Mouse (Mus musculus) CH12.LX (cell line): ENCODE data around the gene Fam172a. TPM values are rescaled to one million over a fixed set of nuclear protein-coding genes. Genes with fewer than 3 reads are reported as not detected.

Source experiments
- DNase-seq: peaks from one replicate; pipeline ENCODE4 v3.0.0-alpha.2; 2013; ENCODE audit errors: extremely low read depth
- H3K27ac ChIP-seq: 2 replicates; pipeline ENCODE4 v1.5.1; 2012; ENCODE audit warnings: low read depth, mild to moderate bottlenecking, control low read depth, moderate library complexity; ENCODE audit not compliant: insufficient read depth
- H3K27me3 ChIP-seq: replicated peaks from 2 replicates; pipeline ENCODE3; 2012; ENCODE audit warnings: inconsistent platforms
- H3K36me3 ChIP-seq, 2 experiments: replicated peaks in 1 of 2; 2 replicates each; pipeline versions ENCODE3 to v1.6.1; 2012; ENCODE audit warnings: inconsistent platforms in 1 of 2, low read length in 1 of 2, mild to moderate bottlenecking in 1 of 2, mixed read lengths in 1 of 2, moderate library complexity in 1 of 2; ENCODE audit not compliant: control insufficient read depth in 1 of 2, insufficient read depth in 1 of 2
- H3K4me1 ChIP-seq, 2 experiments: 2 replicates each; pipeline ENCODE4 v1.6.1; 2012; ENCODE audit warnings: inconsistent platforms in 1 of 2, moderate library complexity in 1 of 2; ENCODE audit not compliant: insufficient read depth in 2 of 2, control insufficient read depth in 1 of 2
- H3K4me2 ChIP-seq: 2 replicates; pipeline ENCODE4 v1.6.1; 2012; ENCODE audit warnings: low read depth, mild to moderate bottlenecking, control low read depth; ENCODE audit not compliant: poor library complexity, insufficient read depth, severe bottlenecking
- H3K4me3 ChIP-seq, 3 experiments: fragments of 150-350 bp in 1 of 3; sonication (generic) in 1 of 3; replicated peaks in 1 of 3; 2 replicates each; pipeline versions ENCODE3 to v1.5.1; 2011 to 2012; ENCODE audit warnings: low read depth in 2 of 3, low read length in 2 of 3, mild to moderate bottlenecking in 2 of 3, moderate library complexity in 2 of 3, control low read depth in 1 of 3, improper control_type of control experiment in 1 of 3, inconsistent platforms in 1 of 3, mixed read lengths in 1 of 3; ENCODE audit not compliant: poor library complexity in 1 of 3
- H3K79me2 ChIP-seq: replicated peaks from 2 replicates; pipeline ENCODE4 v1.6.1; 2012; ENCODE audit warnings: mild to moderate bottlenecking, moderate library complexity; ENCODE audit not compliant: control insufficient read depth, poor library complexity, insufficient read depth, severe bottlenecking; ENCODE audit errors: extremely low read depth
- H3K9ac ChIP-seq: 2 replicates; pipeline ENCODE4 v1.6.1; 2012; ENCODE audit warnings: low read depth, mild to moderate bottlenecking, control low read depth, moderate library complexity; ENCODE audit not compliant: insufficient read depth
- H3K9me3 ChIP-seq: replicated peaks from 2 replicates; pipeline ENCODE3; 2012; ENCODE audit warnings: low read length, inconsistent platforms, mixed read lengths
- CHD1 ChIP-seq: IDR thresholded peaks from 2 replicates; pipeline ENCODE4 v1.6.1; 2012; ENCODE audit warnings: low read depth, low read length, improper control_type of control experiment, inconsistent platforms
- ELF1 ChIP-seq: IDR thresholded peaks from 2 replicates; pipeline ENCODE4 v1.6.1; 2014; ENCODE audit warnings: low read depth, mild to moderate bottlenecking, inconsistent platforms, low read length, improper control_type of control experiment
- ETS1 ChIP-seq: conservative IDR thresholded peaks from 2 replicates; pipeline ENCODE4 v1.6.1; 2012; ENCODE audit warnings: low read depth, mild to moderate bottlenecking, inconsistent platforms, low read length, improper control_type of control experiment, moderate library complexity
- GABPA ChIP-seq: IDR thresholded peaks from 2 replicates; pipeline ENCODE4 v1.6.1; 2012; ENCODE audit warnings: low read depth, low read length, improper control_type of control experiment, inconsistent platforms; ENCODE audit not compliant: insufficient replicate concordance
- IRF4 ChIP-seq: IDR thresholded peaks from 2 replicates; pipeline ENCODE4 v1.6.1; 2014; ENCODE audit warnings: low read depth, mild to moderate bottlenecking, inconsistent platforms, low read length, improper control_type of control experiment
- JUN ChIP-seq: IDR thresholded peaks from 2 replicates; pipeline ENCODE4 v1.6.1; 2011; ENCODE audit warnings: low read depth, mild to moderate bottlenecking, low read length, improper control_type of control experiment, moderate library complexity; ENCODE audit not compliant: insufficient read depth
- KAT2A ChIP-seq: IDR thresholded peaks from 2 replicates; pipeline ENCODE4 v1.6.1; 2012; ENCODE audit warnings: low read length, improper control_type of control experiment, inconsistent platforms; ENCODE audit not compliant: insufficient replicate concordance
- MAZ ChIP-seq: IDR thresholded peaks from 2 replicates; pipeline ENCODE4 v1.6.1; 2012; ENCODE audit warnings: low read depth, mild to moderate bottlenecking, inconsistent platforms, low read length, improper control_type of control experiment, moderate library complexity
- NELFE ChIP-seq: IDR thresholded peaks from 2 replicates; pipeline ENCODE4 v1.6.1; 2011; ENCODE audit warnings: low read depth, low read length, improper control_type of control experiment
- POLR2A ChIP-seq: IDR thresholded peaks from 2 replicates; pipeline ENCODE4 v1.6.1; 2011; ENCODE audit warnings: low read depth, mild to moderate bottlenecking, improper control_type of control experiment, low read length
- RAD21 ChIP-seq: IDR thresholded peaks from 2 replicates; pipeline ENCODE4 v1.6.1; 2011; ENCODE audit warnings: low read depth, mild to moderate bottlenecking, low read length, improper control_type of control experiment, moderate library complexity
- RCOR1 ChIP-seq: conservative IDR thresholded peaks from 2 replicates; pipeline ENCODE4 v1.6.1; 2012; ENCODE audit warnings: low read depth, mild to moderate bottlenecking, inconsistent platforms, low read length, improper control_type of control experiment
- SIN3A ChIP-seq: IDR thresholded peaks from 2 replicates; pipeline ENCODE4 v1.6.1; 2012; ENCODE audit warnings: low read length, improper control_type of control experiment, inconsistent platforms
- TCF12 ChIP-seq: IDR thresholded peaks from 2 replicates; pipeline ENCODE4 v1.6.1; 2014; ENCODE audit warnings: low read depth, mild to moderate bottlenecking, inconsistent platforms, low read length, improper control_type of control experiment
- USF2 ChIP-seq: conservative IDR thresholded peaks from 2 replicates; pipeline ENCODE4 v1.6.1; 2011; ENCODE audit warnings: low read depth, low read length, improper control_type of control experiment
- ZNF384 ChIP-seq: IDR thresholded peaks from 2 replicates; pipeline ENCODE4 v1.6.1; 2012; ENCODE audit warnings: low read depth, low read length, improper control_type of control experiment, inconsistent platforms
- dilution Hi-C: fragments of 300-500 bp; cut with MboI; formaldehyde crosslinking; loops from 2 replicates; pipeline ENCODE4 v1.14.3; 2020; ENCODE audit warnings: low sequenced_read_pairs; ENCODE audit not compliant: extremely low pct_unique_long_range_greater_than_20kb, extremely low pct_ligation_motif_present
- in situ Hi-C: fragments of 300-500 bp; cut with MboI; formaldehyde crosslinking; loops from 3 replicates; pipeline ENCODE4 v1.14.3; 2019; ENCODE audit warnings: low sequenced_read_pairs, low pct_ligation_motif_present, low pct_unique_long_range_greater_than_20kb, mixed read lengths
- polyA plus RNA-seq: library from polyadenylated mRNA; unstranded; fragments of >175 nt; gene quantifications from 2 replicates; pipeline ENCODE4 v1.2.1, GENCODE M21; 2012; ENCODE audit warnings: low read depth; ENCODE audit not compliant: insufficient read length
- total RNA-seq, 2 experiments: library from RNA; depleted of rRNA; stranded (reverse); fragments of 300-350 nt in 1 of 2; fragments of >200 nt in 1 of 2; gene quantifications; 2 replicates each; pipeline ENCODE4 v1.2.3; 2012 to 2014

Fam172a gene
- total and polyA plus RNA-seq, 3 experiments, result 12.2 to 24.7 (median 16.9) TPM

DNA sequence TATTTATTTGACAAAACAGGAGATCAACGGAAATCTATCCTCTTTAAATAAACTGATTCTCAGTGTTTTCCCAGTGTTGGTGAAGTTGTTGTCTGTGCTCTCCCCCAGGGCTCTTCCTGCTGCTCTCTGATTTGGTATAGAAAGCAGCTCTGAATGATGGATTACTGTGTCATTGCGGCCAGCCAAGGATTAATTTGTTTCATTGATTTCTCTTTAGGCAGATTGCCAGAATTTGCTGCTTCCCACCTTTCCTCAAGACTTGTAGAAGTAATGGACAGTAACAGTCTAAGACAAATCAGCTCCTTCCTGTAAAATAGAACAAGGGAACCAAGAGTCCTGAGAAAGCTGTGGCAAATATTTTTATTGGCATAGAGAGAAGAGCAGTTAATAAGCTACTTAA, 513.4 kb downstream of the Fam172a start:
- no peaks in the 10 kb centered on the region for H3K27me3 ChIP-seq
- no peak overlapping the region for H3K4me2 ChIP-seq
- no peak overlapping the region for H3K27ac ChIP-seq
- no peaks in the 10 kb centered on the region for H3K36me3 ChIP-seq
- TF ChIP-seq POLR2A (no peak), NELFE (no peak), RAD21 (no peak), USF2 (no peak), RCOR1 (no peak), GABPA (no peak), JUN (no peak), ZNF384 (no peak), IRF4 (no peak), ELF1 (no peak), CHD1 (no peak), SIN3A (no peak), MAZ (no peak), ETS1 (no peak), TCF12 (no peak), KAT2A (no peak)
- no peaks in the 10 kb centered on the region; a peak in 1 of 4 replicates for H3K4me1 ChIP-seq
- no peaks in the 10 kb centered on the region for H3K79me2 ChIP-seq
- dilution Hi-C loops (no loop called here), in situ Hi-C loops (no loop called here)
- no peak for DNase-seq
- no peak overlapping the region for H3K4me3 ChIP-seq
- no peaks in the 10 kb centered on the region for H3K9me3 ChIP-seq
- no peak overlapping the region for H3K9ac ChIP-seq
